Mouse (Mus musculus) erythroblast, embryonic 14.5 days (primary cell): ENCODE measurements around the gene Icmt. TPM values are rescaled to one million over a fixed set of nuclear protein-coding genes. Genes with fewer than 3 reads are reported as not detected.

ENCODE experiments used
- H3K27me3 ChIP-seq: 2 replicates; pipeline ENCODE4 v1.6.1; 2012; ENCODE audit warnings: inconsistent platforms; ENCODE audit not compliant: control insufficient read depth
- H3K36me3 ChIP-seq: 2 replicates; pipeline ENCODE4 v1.6.1; 2012; ENCODE audit warnings: mild to moderate bottlenecking, inconsistent platforms; ENCODE audit not compliant: control insufficient read depth
- H3K4me1 ChIP-seq: 2 replicates; pipeline ENCODE4 v1.6.1; 2012; ENCODE audit warnings: inconsistent platforms; ENCODE audit not compliant: control insufficient read depth
- H3K4me3 ChIP-seq: replicated peaks from 2 replicates; pipeline ENCODE3; 2012; ENCODE audit warnings: moderate library complexity, mild to moderate bottlenecking, inconsistent platforms
- H3K9me3 ChIP-seq: 2 replicates; pipeline ENCODE4 v1.6.1; 2012; ENCODE audit warnings: low read length, inconsistent platforms, mixed read lengths; ENCODE audit not compliant: control insufficient read depth
- GATA1 ChIP-seq: IDR thresholded peaks from 2 replicates; pipeline ENCODE4 v1.6.1; 2012; ENCODE audit warnings: low read length, inconsistent platforms, mixed read lengths
- TAL1 ChIP-seq: IDR thresholded peaks from 3 replicates; pipeline ENCODE4 v1.6.1; 2012; ENCODE audit warnings: low read length, inconsistent platforms, mixed read lengths
- polyA plus RNA-seq: library from polyadenylated mRNA; stranded (reverse); fragments of >175 nt; gene quantifications from 2 replicates; pipeline ENCODE4 v1.2.3, GENCODE M21; 2012

Icmt gene
- polyA plus RNA-seq, 1 experiment: 1.6 TPM

DNA sequence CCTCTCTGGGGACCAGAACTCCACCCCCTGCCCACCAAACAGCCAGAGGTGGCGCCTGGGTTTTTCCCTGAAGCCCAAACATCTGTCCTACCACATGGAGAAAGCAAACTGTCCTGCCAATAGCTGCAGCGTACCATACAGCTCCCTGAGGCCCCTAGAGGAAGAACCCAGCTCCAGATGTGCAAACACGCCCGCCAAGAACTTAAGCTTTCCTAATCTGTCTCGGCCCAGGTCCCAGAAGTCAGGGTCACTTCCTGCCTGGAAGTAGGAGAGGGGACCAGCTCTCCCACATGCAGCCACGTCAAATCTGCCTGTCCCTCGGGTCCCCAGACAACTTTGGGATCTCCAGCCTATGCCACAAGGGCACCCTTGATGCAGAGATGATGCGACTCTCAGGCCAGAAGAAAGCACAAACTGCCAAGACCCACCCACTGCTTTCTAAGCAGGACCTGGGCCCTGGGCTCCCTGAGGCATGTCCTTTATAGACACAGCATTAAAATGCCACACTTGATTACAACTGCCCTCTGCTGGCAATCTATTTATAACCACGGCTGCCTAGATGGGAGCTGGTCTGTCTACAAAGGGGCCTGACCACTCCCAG is 24.5 kb upstream of the Icmt start:
- Histone ChIP-seq H3K4me1 (no peaks in the 10 kb centered on the region; the same call in none of the 2 replicates), H3K27me3 (peaks cover 50% of the 10 kb centered on the region), H3K36me3 (peaks cover 2% of the 10 kb centered on the region; the same call in 1 of the 2 replicates), H3K4me3 (no peak overlapping the region), H3K9me3 (no peaks in the 10 kb centered on the region)
- no peak for TF ChIP-seq GATA1
- no peak for TF ChIP-seq TAL1

GRCm38 (mm10) chr4:152273191-152273590 is 23.8 kb upstream of the Icmt start:
- Histone ChIP-seq H3K9me3 (no peaks in the 10 kb centered on the region), H3K36me3 (peaks cover 2% of the 10 kb centered on the region; the same call in 1 of the 2 replicates), H3K4me1 (no peaks in the 10 kb centered on the region; the same call in 1 of the 2 replicates), H3K4me3 (no peak overlapping the region), H3K27me3 (peaks cover 50% of the 10 kb centered on the region)
- TF ChIP-seq TAL1: no peak
- no peak for TF ChIP-seq GATA1

DNA sequence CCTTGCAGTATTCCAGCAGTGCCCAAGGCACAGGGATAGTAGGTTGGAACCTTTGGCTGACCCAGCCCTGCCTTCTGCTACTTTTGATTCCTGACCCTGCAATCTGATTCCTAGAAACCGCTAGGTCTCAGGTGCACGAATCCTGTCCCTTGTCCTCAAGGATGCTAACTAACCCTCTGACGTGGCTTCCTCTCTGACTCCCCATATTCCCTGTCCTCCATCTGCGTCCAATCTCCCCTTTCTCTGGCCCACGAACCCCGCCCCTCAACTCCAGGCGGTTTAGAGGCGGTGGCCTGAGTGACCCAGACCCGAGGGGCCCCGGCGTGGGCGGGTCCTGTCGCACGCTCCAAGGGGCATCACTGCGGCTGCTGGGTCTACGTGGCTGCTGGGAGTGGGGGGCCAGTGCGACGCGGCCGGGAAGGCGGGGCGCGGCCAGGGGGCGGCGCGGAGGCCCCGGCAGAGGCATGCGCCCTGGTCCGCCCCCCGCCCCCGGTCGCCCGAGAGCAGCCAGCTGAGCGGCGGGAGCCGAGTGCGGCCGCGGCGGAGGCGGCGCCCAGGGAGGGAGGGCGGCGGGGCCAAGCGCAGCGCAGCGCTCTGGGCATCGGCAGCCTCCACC is 23.3 kb upstream of the Icmt start, which contains the start of gene Gpr153:
TSS of gene Gpr153 (plus strand) at position 612 of the 616 bp plus-strand sequence.
- H3K4me3 ChIP-seq: peak within 1 kb of the TSS; percentile 36
- TF ChIP-seq TAL1: no peak
- TF ChIP-seq GATA1: no peak
- peaks cover 50% of the 10 kb centered on the region for H3K27me3 ChIP-seq
- no peaks in the 10 kb centered on the region for H3K9me3 ChIP-seq
- H3K36me3 ChIP-seq: no peaks in the 10 kb centered on the region
- no peaks in the 10 kb centered on the region; the same call in 1 of the 2 replicates for H3K4me1 ChIP-seq

GRCm38 (mm10) chr4:152274681-152275131 is 22.3 kb upstream of the Icmt start:
- no peaks in the 10 kb centered on the region for H3K36me3 ChIP-seq
- H3K27me3 ChIP-seq: peaks cover 51% of the 10 kb centered on the region
- no peaks in the 10 kb centered on the region; the same call in 1 of the 2 replicates for H3K4me1 ChIP-seq
- H3K9me3 ChIP-seq: no peaks in the 10 kb centered on the region
- peak overlapping the region; percentile 18 for H3K4me3 ChIP-seq
- TF ChIP-seq TAL1 (no peak), GATA1 (no peak)

GRCm38 (mm10) chr4:152276389-152277347 is 20.4 kb upstream of the Icmt start:
- H3K27me3 ChIP-seq: peaks cover 67% of the 10 kb centered on the region
- no peaks in the 10 kb centered on the region; the same call in 1 of the 2 replicates for H3K4me1 ChIP-seq
- H3K9me3 ChIP-seq: no peaks in the 10 kb centered on the region
- TF ChIP-seq TAL1: no peak
- no peaks in the 10 kb centered on the region for H3K36me3 ChIP-seq
- no peak overlapping the region for H3K4me3 ChIP-seq

GRCm38 (mm10) chr4:152277916-152278315 is 19.1 kb upstream of the Icmt start:
- H3K36me3 ChIP-seq: no peaks in the 10 kb centered on the region
- H3K4me3 ChIP-seq: no peak overlapping the region
- TF ChIP-seq TAL1: no peak
- no peak for TF ChIP-seq GATA1
- H3K4me1 ChIP-seq: peaks cover 2% of the 10 kb centered on the region
- peaks cover under 1% of the 10 kb centered on the region; the same call in 1 of the 2 replicates for H3K9me3 ChIP-seq
- H3K27me3 ChIP-seq: peaks cover 72% of the 10 kb centered on the region

DNA sequence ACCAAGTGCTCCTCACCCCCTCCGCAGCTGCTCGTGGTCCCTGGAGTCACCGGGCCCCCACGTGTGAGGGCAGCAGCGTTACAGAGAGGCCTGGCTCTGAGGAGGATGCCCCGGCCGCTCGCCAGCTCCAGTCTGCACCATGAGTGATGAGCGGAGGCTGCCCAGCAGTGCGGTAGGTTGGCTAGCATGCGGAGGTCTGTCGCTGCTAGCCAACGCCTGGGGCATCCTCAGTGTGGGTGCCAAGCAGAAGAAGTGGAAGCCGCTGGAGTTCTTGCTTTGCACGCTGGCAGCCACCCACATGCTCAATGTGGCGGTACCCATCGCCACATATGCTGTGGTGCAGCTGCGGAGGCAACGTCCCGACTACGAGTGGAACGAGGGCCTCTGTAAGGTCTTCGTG is 18.0 kb upstream of the Icmt start:
- H3K9me3 ChIP-seq: peaks cover 2% of the 10 kb centered on the region; the same call in 1 of the 2 replicates
- TF ChIP-seq TAL1: no peak
- TF ChIP-seq GATA1: no peak
- H3K4me1 ChIP-seq: peaks cover 9% of the 10 kb centered on the region
- H3K36me3 ChIP-seq: no peaks in the 10 kb centered on the region
- H3K27me3 ChIP-seq: peaks cover 72% of the 10 kb centered on the region
- H3K4me3 ChIP-seq: no peak overlapping the region

DNA sequence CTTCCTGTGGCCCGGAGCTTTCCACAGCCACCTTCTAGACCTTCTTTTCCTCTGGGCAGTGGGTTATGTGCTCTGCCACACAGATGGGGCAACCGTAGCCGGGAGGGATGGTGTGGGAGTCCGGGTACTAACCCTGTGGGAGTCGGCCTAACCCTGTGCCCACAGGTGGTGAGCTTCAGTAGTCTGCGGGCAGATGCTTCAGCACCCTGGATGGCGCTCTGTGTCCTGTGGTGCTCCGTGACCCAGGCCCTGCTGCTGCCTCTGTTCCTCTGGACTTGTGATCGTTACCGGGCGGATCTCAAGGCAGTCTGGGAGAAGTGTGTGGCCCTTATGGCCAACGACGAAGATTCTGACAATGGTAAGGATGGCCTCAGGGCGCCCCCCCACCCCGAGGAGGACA is 15.4 kb upstream of the Icmt start:
- TF ChIP-seq TAL1: no peak
- no peak for TF ChIP-seq GATA1
- peaks cover 72% of the 10 kb centered on the region for H3K27me3 ChIP-seq

More for the DNA sequence above, 15.4 kb upstream of the Icmt start:
- peaks cover 16% of the 10 kb centered on the region for H3K4me1 ChIP-seq
- H3K4me3 ChIP-seq: no peak overlapping the region
- peaks cover 2% of the 10 kb centered on the region; the same call in 1 of the 2 replicates for H3K9me3 ChIP-seq
- no peaks in the 10 kb centered on the region for H3K36me3 ChIP-seq
